Mouse (Mus musculus): ENCODE data around the gene Asf1b. TPM values are rescaled to one million over a fixed set of nuclear protein-coding genes. Genes with fewer than 3 reads are reported as not detected.

The Asf1b gene
- polyA plus RNA-seq, 1 experiment from 2014 or later: 83.0 TPM

DNA sequence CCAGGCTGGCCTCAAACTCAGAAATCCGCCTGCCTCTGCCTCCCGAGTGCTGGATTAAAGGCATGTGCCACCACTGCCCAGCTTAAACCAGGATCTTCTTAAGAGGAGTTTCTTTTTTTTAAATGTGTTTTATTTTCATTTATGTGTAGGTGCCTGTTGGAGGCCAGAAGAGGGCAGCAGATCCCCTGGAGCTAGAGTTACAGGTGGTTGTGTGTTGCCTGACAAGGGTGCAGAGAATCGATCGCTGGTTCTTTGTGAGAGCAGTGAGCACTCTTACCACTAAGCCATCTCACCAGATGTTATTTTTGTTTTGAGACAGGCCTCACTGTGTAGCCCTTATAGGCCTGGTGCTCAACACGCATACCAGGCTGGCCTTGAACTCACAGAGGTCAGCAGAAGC, 60.5 kb downstream of the Asf1b start:
- Histone ChIP-seq H3K9ac (replicated peaks; ENCODE audit: low read length) (no peak overlapping the region), H3K4me1 (ENCODE audit: control insufficient read depth, insufficient read depth, low read length) (peaks cover 3% of the 10 kb centered on the region), H3K27ac (replicated peaks; ENCODE audit: low read depth, low read length) (no peak overlapping the region), H3K36me3 (replicated peaks; ENCODE audit: control insufficient read depth, insufficient read depth, low read depth, low read length) (no peaks in the 10 kb centered on the region), H3K27me3 (ENCODE audit: control insufficient read depth, insufficient read depth, low read length) (peaks cover 22% of the 10 kb centered on the region), H3K9me3 (replicated peaks; ENCODE audit: control insufficient read depth, low read length) (no peaks in the 10 kb centered on the region), H3K4me3 (ENCODE audit: low read depth, low read length) (no peak overlapping the region), H3K4me2 (ENCODE audit: low read depth, low read length) (no peak overlapping the region)
- ATAC-seq (replicated peaks; ENCODE audit: insufficient number of reproducible peaks, low FRiP score, low TSS enrichment, low read depth): no peak
- no peak for DNase-seq (ENCODE audit: low spot score)
- 94% methylated on average over 5 of the region's 5 CpGs for WGBS

DNA sequence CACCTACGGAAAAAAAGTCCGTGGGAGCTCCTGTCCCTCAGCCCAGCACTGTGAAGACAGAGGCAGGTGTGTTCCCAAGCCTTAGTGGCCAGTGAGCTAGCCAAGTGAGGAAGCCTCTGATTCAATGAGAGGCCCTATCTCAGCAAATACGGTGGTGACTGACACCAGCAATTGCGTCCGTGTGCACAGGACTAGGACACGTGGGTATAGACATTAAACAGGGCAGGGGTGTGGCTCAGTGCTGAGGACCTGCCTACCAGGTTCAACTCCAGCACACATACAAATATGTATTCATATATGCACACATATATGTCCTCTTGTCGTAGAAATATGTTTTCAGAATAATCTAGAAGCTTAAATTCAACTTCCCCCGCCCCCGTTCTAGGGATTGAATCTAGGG, 64.4 kb downstream of the Asf1b start:
- no peak overlapping the region for H3K4me3 ChIP-seq (ENCODE audit: low read depth, low read length)
- H3K36me3 ChIP-seq (replicated peaks; ENCODE audit: control insufficient read depth, insufficient read depth, low read depth, low read length): no peaks in the 10 kb centered on the region
- DNase-seq (ENCODE audit: low spot score): no peak
- ATAC-seq (replicated peaks; ENCODE audit: insufficient number of reproducible peaks, low FRiP score, low TSS enrichment, low read depth): no peak
- no peaks in the 10 kb centered on the region; the same call in 1 of the 2 replicates for H3K4me1 ChIP-seq (ENCODE audit: control insufficient read depth, insufficient read depth, low read length)
- H3K4me2 ChIP-seq (ENCODE audit: low read depth, low read length): no peak overlapping the region
- H3K27ac ChIP-seq (replicated peaks; ENCODE audit: low read depth, low read length): no peak overlapping the region
- H3K27me3 ChIP-seq (ENCODE audit: control insufficient read depth, insufficient read depth, low read length): 0 out of 2 replicates have a peak, but pooled peaks cover 3% of the 10 kb centered on the region
- no peak overlapping the region for H3K9ac ChIP-seq (replicated peaks; ENCODE audit: low read length)
- WGBS: 80% methylated on average over 9 of the region's 9 CpGs
- H3K9me3 ChIP-seq (replicated peaks; ENCODE audit: control insufficient read depth, low read length): no peaks in the 10 kb centered on the region

MicroRNAs within 50 kb of the gene (microRNA counts, 519-probe panel; counts per million panel counts)
- microRNA mmu-miR-1199: not detected

Small RNAs within 50 kb of the gene (microRNA-seq; reads per million reads assigned to microRNA genes)
- gene Gm44330 (ENCODE audit: borderline number of aligned reads) (not detected), gene Gm44450 (ENCODE audit: borderline number of aligned reads) (not detected), gene Mir1199 (ENCODE audit: borderline number of aligned reads) (1.9 reads per million), gene Mir8111 (ENCODE audit: borderline number of aligned reads) (3.3 reads per million)

Other genes with a start within 250 kb of the Asf1b start
- 191 and 195 TPM in 2 replicates for gene Ddx39, start 240.3 kb upstream of the Asf1b start, polyA plus RNA-seq (2014; fragmentation: Nextera tagmentation; extraction: Ambion mirVana)
- 19.0 and 22.1 TPM in 2 replicates for gene Adgre5, start 214.2 kb upstream of the Asf1b start, polyA plus RNA-seq (2014; fragmentation: Nextera tagmentation; extraction: Ambion mirVana)
- gene Adgrl1, start 55.4 kb upstream of the Asf1b start, polyA plus RNA-seq (2014; fragmentation: Nextera tagmentation; extraction: Ambion mirVana): 18.3 and 20.5 TPM in 2 replicates
- gene Gm10644, start 302 bp upstream of the Asf1b start, polyA plus RNA-seq (2014; fragmentation: Nextera tagmentation; extraction: Ambion mirVana): 0.66 and 0.72 TPM in 2 replicates
- 138 and 141 TPM in 2 replicates for gene Prkaca, start 17.5 kb downstream of the Asf1b start, polyA plus RNA-seq (2014; fragmentation: Nextera tagmentation; extraction: Ambion mirVana)
- gene Samd1, start 42.2 kb downstream of the Asf1b start, polyA plus RNA-seq (2014; fragmentation: Nextera tagmentation; extraction: Ambion mirVana): 18.2 and 19.3 TPM in 2 replicates
- 0.29 and 0.85 TPM in 2 replicates for gene 1700067K01Rik, start 46.0 kb downstream of the Asf1b start, polyA plus RNA-seq (2014; fragmentation: Nextera tagmentation; extraction: Ambion mirVana)
- gene 2210011C24Rik, start 56.7 kb downstream of the Asf1b start, polyA plus RNA-seq (2014; fragmentation: Nextera tagmentation; extraction: Ambion mirVana): not detected in 2 replicates
- 1.5 and 3.0 TPM in 2 replicates for gene Palm3, start 66.0 kb downstream of the Asf1b start, polyA plus RNA-seq (2014; fragmentation: Nextera tagmentation; extraction: Ambion mirVana)
- gene Il27ra, start 87.1 kb downstream of the Asf1b start, polyA plus RNA-seq (2014; fragmentation: Nextera tagmentation; extraction: Ambion mirVana): 0.31 and 0.38 TPM in 2 replicates
- gene Rln3, start 89.5 kb downstream of the Asf1b start, polyA plus RNA-seq (2014; fragmentation: Nextera tagmentation; extraction: Ambion mirVana): not detected in 2 replicates
- gene Gm10643, start 109.6 kb downstream of the Asf1b start, polyA plus RNA-seq (2014; fragmentation: Nextera tagmentation; extraction: Ambion mirVana): 1.2 and 2.0 TPM in 2 replicates
- gene Rfx1, start 111.3 kb downstream of the Asf1b start, polyA plus RNA-seq (2014; fragmentation: Nextera tagmentation; extraction: Ambion mirVana): 7.5 and 8.2 TPM in 2 replicates
- 9.8 and 11.3 TPM in 2 replicates for gene Dcaf15, start 149.3 kb downstream of the Asf1b start, polyA plus RNA-seq (2014; fragmentation: Nextera tagmentation; extraction: Ambion mirVana)
- gene Podnl1, start 170.5 kb downstream of the Asf1b start, polyA plus RNA-seq (2014; fragmentation: Nextera tagmentation; extraction: Ambion mirVana): 0.14 TPM in 1 of 2 replicates, not detected in the other
- gene Cc2d1a, start 192.4 kb downstream of the Asf1b start, polyA plus RNA-seq (2014; fragmentation: Nextera tagmentation; extraction: Ambion mirVana): 9.5 and 10.0 TPM in 2 replicates
- 0.53 and 0.67 TPM in 2 replicates for gene 4930432K21Rik, start 192.5 kb downstream of the Asf1b start, polyA plus RNA-seq (2014; fragmentation: Nextera tagmentation; extraction: Ambion mirVana)
- gene Nanos3, start 229.7 kb downstream of the Asf1b start, polyA plus RNA-seq (2014; fragmentation: Nextera tagmentation; extraction: Ambion mirVana): 3.9 and 4.7 TPM in 2 replicates

Measured in embryonic facial prominence, embryonic 11.5 days (tissue).